Mouse (Mus musculus): ENCODE results near the gene Plce1.

- TF ChIP-seq CTCF (IDR thresholded peaks at IDR 0.05; ENCODE audit: extremely low read depth, insufficient read depth, low read length) (no peak), POLR2A (IDR thresholded peaks at IDR 0.05; ENCODE audit: extremely low read depth, insufficient read depth, low read length) (no peak)
These were observed 184.5 kb downstream of the Plce1 start for GRCm38 (mm10) chr19:38665398-38665797.

Data from cortical plate, adult 2 months (tissue).